Mouse (Mus musculus): ENCODE measurements around the gene Exosc8.

- TF ChIP-seq EP300 (IDR thresholded peaks at IDR 0.05; ENCODE audit: low read depth) (no peak), CTCF (IDR thresholded peaks at IDR 0.05; ENCODE audit: low read depth) (no peak)
Measured at GRCm38 (mm10) chr3:54723741-54724500, 11.3 kb downstream of the Exosc8 start.

Data from liver, embryonic 14.5 days (tissue).